Mouse (Mus musculus) intestine, embryonic 15.5 days (tissue): ENCODE results near the gene Wdr91. TPM values are rescaled to one million over a fixed set of nuclear protein-coding genes. Genes with fewer than 3 reads are reported as not detected.

Experiments
- ATAC-seq: fragments of 200-750 bp; cut with Nextera tagmentation; 2 replicates; pipeline ENCODE4 v1.8.0; 2017; ENCODE audit warnings: moderate TSS enrichment, moderate library complexity
- H3K27ac ChIP-seq: fragments of 300-500 bp; sonication (generic); 2 replicates; pipeline ENCODE4 v1.5.1; 2015; ENCODE audit warnings: mild to moderate bottlenecking, inconsistent platforms
- H3K27me3 ChIP-seq: fragments of 300-500 bp; sonication (generic); replicated peaks from 2 replicates; pipeline ENCODE4 v1.6.1; 2015; ENCODE audit warnings: inconsistent platforms
- H3K36me3 ChIP-seq: fragments of 300-500 bp; sonication (generic); 2 replicates; pipeline ENCODE4 v1.6.1; 2015; ENCODE audit warnings: inconsistent platforms
- H3K4me1 ChIP-seq: fragments of 300-500 bp; sonication (generic); replicated peaks from 2 replicates; pipeline ENCODE4 v1.6.1; 2015; ENCODE audit warnings: inconsistent platforms
- H3K4me2 ChIP-seq: fragments of 300-500 bp; sonication (generic); replicated peaks from 2 replicates; pipeline ENCODE4 v1.6.1; 2015; ENCODE audit warnings: mild to moderate bottlenecking, inconsistent platforms
- H3K4me3 ChIP-seq: fragments of 300-500 bp; sonication (generic); replicated peaks from 2 replicates; pipeline ENCODE4 v1.5.1; 2015; ENCODE audit warnings: inconsistent platforms
- H3K9ac ChIP-seq: fragments of 300-500 bp; sonication (generic); 2 replicates; pipeline ENCODE4 v1.6.1; 2015; ENCODE audit warnings: inconsistent platforms
- H3K9me3 ChIP-seq: fragments of 300-500 bp; sonication (generic); 2 replicates; pipeline ENCODE4 v1.6.1; 2016; ENCODE audit warnings: inconsistent platforms
- WGBS: fragments of 180-500 bp; shearing (Covaris S2); methylation state at CpG from one replicate; pipeline ENCODE4 v1.1.7; 2015; 5-methylcytosine and 5-hydroxymethylcytosine counted together
- polyA plus RNA-seq: library from polyadenylated mRNA; unstranded; fragments of >200 nt; fragmentation: Nextera tagmentation; extraction: Ambion mirVana; gene quantifications from 2 replicates; pipeline ENCODE4 v1.2.1, GENCODE M21; 2015

Wdr91 gene
- polyA plus RNA-seq, 1 experiment from 2014 or later = 8.4 TPM

- no peaks in the 10 kb centered on the region for H3K9me3 ChIP-seq
- H3K4me1 ChIP-seq = no peaks in the 10 kb centered on the region
- WGBS = 88% methylated on average over 8 of the region's 8 CpGs
- no peak overlapping the region for H3K27ac ChIP-seq
- H3K27me3 ChIP-seq = no peaks in the 10 kb centered on the region
- H3K4me2 ChIP-seq = no peak overlapping the region
- ATAC-seq = no peak
- no peaks in the 10 kb centered on the region for H3K36me3 ChIP-seq
- no peak overlapping the region for H3K9ac ChIP-seq
- no peak overlapping the region for H3K4me3 ChIP-seq
These were observed 28.8 kb upstream of the Wdr91 start for GRCm38 (mm10) chr6:34939451-34939850.

GRCm38 (mm10) chr6:34938929-34939325 is 28.3 kb upstream of the Wdr91 start:
- ATAC-seq = no peak
- H3K4me2 ChIP-seq = no peak overlapping the region
- H3K4me3 ChIP-seq = no peak overlapping the region
- no peak overlapping the region for H3K27ac ChIP-seq
- no peaks in the 10 kb centered on the region for H3K36me3 ChIP-seq
- no peak overlapping the region for H3K9ac ChIP-seq
- H3K4me1 ChIP-seq = no peaks in the 10 kb centered on the region
- no peaks in the 10 kb centered on the region for H3K9me3 ChIP-seq
- no peaks in the 10 kb centered on the region; the same call in 1 of the 2 replicates for H3K27me3 ChIP-seq
- 38% methylated on average over 4 of the region's 4 CpGs for WGBS

- no peak overlapping the region for H3K9ac ChIP-seq
- H3K4me1 ChIP-seq = no peaks in the 10 kb centered on the region
- no peaks in the 10 kb centered on the region for H3K9me3 ChIP-seq
- H3K36me3 ChIP-seq = no peaks in the 10 kb centered on the region
- 53% methylated on average over 7 of the region's 7 CpGs for WGBS
- H3K27ac ChIP-seq = no peak overlapping the region
- ATAC-seq = no peak
- H3K4me2 ChIP-seq = no peak overlapping the region
- no peaks in the 10 kb centered on the region; the same call in 1 of the 2 replicates for H3K27me3 ChIP-seq
- H3K4me3 ChIP-seq = no peak overlapping the region
These were observed 27.7 kb upstream of the Wdr91 start for GRCm38 (mm10) chr6:34938280-34938928.

GRCm38 (mm10) chr6:34936743-34937142 is 26.1 kb upstream of the Wdr91 start:
- Histone ChIP-seq H3K4me2 (no peak overlapping the region), H3K36me3 (no peaks in the 10 kb centered on the region), H3K27ac (no peak overlapping the region), H3K4me1 (no peaks in the 10 kb centered on the region), H3K9ac (no peak overlapping the region), H3K9me3 (no peaks in the 10 kb centered on the region), H3K27me3 (no peaks in the 10 kb centered on the region; the same call in 1 of the 2 replicates), H3K4me3 (no peak overlapping the region)
- no peak for ATAC-seq
- WGBS = 75% methylated on average over 5 of the region's 5 CpGs

- H3K27me3 ChIP-seq = no peaks in the 10 kb centered on the region; the same call in 1 of the 2 replicates
- ATAC-seq = no peak
- no peak overlapping the region for H3K4me2 ChIP-seq
- no peaks in the 10 kb centered on the region for H3K9me3 ChIP-seq
- WGBS = 88% methylated on average over 1 of the region's 1 CpGs
- H3K27ac ChIP-seq = no peak overlapping the region
- H3K36me3 ChIP-seq = no peaks in the 10 kb centered on the region
- no peak overlapping the region for H3K9ac ChIP-seq
- H3K4me3 ChIP-seq = no peak overlapping the region
- no peaks in the 10 kb centered on the region for H3K4me1 ChIP-seq
These were observed 22.0 kb upstream of the Wdr91 start for GRCm38 (mm10) chr6:34932633-34933032.

GRCm38 (mm10) chr6:34927594-34927993 is 16.9 kb upstream of the Wdr91 start:
- WGBS = 91% methylated on average over 8 of the region's 8 CpGs
- no peak overlapping the region for H3K9ac ChIP-seq

GRCm38 (mm10) chr6:34927156-34927555 is 16.5 kb upstream of the Wdr91 start:
- Histone ChIP-seq H3K27ac (no peak overlapping the region), H3K36me3 (no peaks in the 10 kb centered on the region), H3K4me1 (no peaks in the 10 kb centered on the region), H3K9me3 (no peaks in the 10 kb centered on the region), H3K4me3 (no peak overlapping the region), H3K9ac (no peak overlapping the region), H3K27me3 (no peaks in the 10 kb centered on the region), H3K4me2 (no peak overlapping the region)
- 42% methylated on average over 4 of the region's 4 CpGs for WGBS
- ATAC-seq = no peak

More at GRCm38 (mm10) chr6:34927594-34927993, 16.9 kb upstream of the Wdr91 start:
- no peak overlapping the region for H3K4me3 ChIP-seq
- no peak for ATAC-seq
- no peaks in the 10 kb centered on the region for H3K27me3 ChIP-seq
- H3K27ac ChIP-seq = no peak overlapping the region
- no peak overlapping the region for H3K4me2 ChIP-seq
- H3K9me3 ChIP-seq = no peaks in the 10 kb centered on the region
- no peaks in the 10 kb centered on the region for H3K36me3 ChIP-seq
- no peaks in the 10 kb centered on the region for H3K4me1 ChIP-seq

GRCm38 (mm10) chr6:34921941-34922340 is 11.3 kb upstream of the Wdr91 start:
- 63% methylated on average over 14 of the region's 14 CpGs for WGBS
- Histone ChIP-seq H3K4me3 (no peak overlapping the region), H3K27ac (no peak overlapping the region), H3K27me3 (no peaks in the 10 kb centered on the region), H3K9me3 (no peaks in the 10 kb centered on the region), H3K4me1 (no peaks in the 10 kb centered on the region), H3K9ac (no peak overlapping the region), H3K4me2 (no peak overlapping the region), H3K36me3 (no peaks in the 10 kb centered on the region)
- no peak for ATAC-seq

GRCm38 (mm10) chr6:34920631-34921030 is 10.0 kb upstream of the Wdr91 start:
- H3K36me3 ChIP-seq = no peaks in the 10 kb centered on the region
- no peaks in the 10 kb centered on the region for H3K27me3 ChIP-seq
- H3K4me2 ChIP-seq = no peak overlapping the region
- no peak for ATAC-seq
- no peak overlapping the region for H3K9ac ChIP-seq
- no peaks in the 10 kb centered on the region for H3K9me3 ChIP-seq
- no peaks in the 10 kb centered on the region for H3K4me1 ChIP-seq
- no peak overlapping the region for H3K4me3 ChIP-seq
- no peak overlapping the region for H3K27ac ChIP-seq
- 94% methylated on average over 12 of the region's 12 CpGs for WGBS

GRCm38 (mm10) chr6:34919956-34920355 is 9.3 kb upstream of the Wdr91 start, which contains the start of gene Stra8:
TSS of gene Stra8 (plus strand) at chr6:34920163.
- H3K4me2 ChIP-seq = no peak within 1 kb of the TSS
- H3K4me3 ChIP-seq = no peak within 1 kb of the TSS
- H3K27me3 ChIP-seq = no peaks in the 10 kb centered on the region
- WGBS = 43% methylated on average over 10 of the region's 10 CpGs
- ATAC-seq = no peak
- H3K9me3 ChIP-seq = no peaks in the 10 kb centered on the region
- H3K27ac ChIP-seq = no peak within 1 kb of the TSS
- no peaks in the 10 kb centered on the region for H3K4me1 ChIP-seq
- H3K9ac ChIP-seq = no peak within 1 kb of the TSS
- no peaks in the 10 kb centered on the region for H3K36me3 ChIP-seq

GRCm38 (mm10) chr6:34919146-34919545 is 8.5 kb upstream of the Wdr91 start:
- no peak overlapping the region for H3K4me2 ChIP-seq
- H3K9ac ChIP-seq = no peak overlapping the region
- WGBS = 76% methylated on average over 7 of the region's 7 CpGs
- H3K4me3 ChIP-seq = no peak overlapping the region
- H3K36me3 ChIP-seq = no peaks in the 10 kb centered on the region
- no peaks in the 10 kb centered on the region for H3K4me1 ChIP-seq
- H3K27ac ChIP-seq = no peak overlapping the region
- no peaks in the 10 kb centered on the region for H3K27me3 ChIP-seq
- no peak for ATAC-seq
- H3K9me3 ChIP-seq = no peaks in the 10 kb centered on the region

- no peak overlapping the region for H3K27ac ChIP-seq
- no peaks in the 10 kb centered on the region for H3K36me3 ChIP-seq
- no peaks in the 10 kb centered on the region for H3K27me3 ChIP-seq
- ATAC-seq = no peak
- H3K4me2 ChIP-seq = no peak overlapping the region
- 0 out of 2 replicates have a peak, but pooled peaks cover 6% of the 10 kb centered on the region for H3K4me1 ChIP-seq
- no peak overlapping the region for H3K9ac ChIP-seq
- H3K9me3 ChIP-seq = no peaks in the 10 kb centered on the region
- no peak overlapping the region for H3K4me3 ChIP-seq
- 79% methylated on average over 3 of the region's 3 CpGs for WGBS
These were observed 3.8 kb upstream of the Wdr91 start for GRCm38 (mm10) chr6:34914462-34914861.

GRCm38 (mm10) chr6:34913341-34914040 is 2.8 kb upstream of the Wdr91 start:
- H3K9me3 ChIP-seq = no peaks in the 10 kb centered on the region
- no peak overlapping the region for H3K27ac ChIP-seq
- no peak for ATAC-seq
- H3K4me3 ChIP-seq = no peak overlapping the region
- H3K27me3 ChIP-seq = no peaks in the 10 kb centered on the region
- H3K4me2 ChIP-seq = no peak overlapping the region
- H3K9ac ChIP-seq = no peak overlapping the region
- H3K36me3 ChIP-seq = no peaks in the 10 kb centered on the region
- WGBS = 83% methylated on average over 13 of the region's 13 CpGs
- H3K4me1 ChIP-seq = 0 out of 2 replicates have a peak, but pooled peaks cover 6% of the 10 kb centered on the region
